Mouse (Mus musculus): ENCODE measurements around the gene Gm49776.
"Not testable (repeated sequence)": the region's sequence is repeated elsewhere in the genome, so short reads cannot be mapped to it uniquely, and the experiment has no call there.

The Gm49776 gene

DNA sequence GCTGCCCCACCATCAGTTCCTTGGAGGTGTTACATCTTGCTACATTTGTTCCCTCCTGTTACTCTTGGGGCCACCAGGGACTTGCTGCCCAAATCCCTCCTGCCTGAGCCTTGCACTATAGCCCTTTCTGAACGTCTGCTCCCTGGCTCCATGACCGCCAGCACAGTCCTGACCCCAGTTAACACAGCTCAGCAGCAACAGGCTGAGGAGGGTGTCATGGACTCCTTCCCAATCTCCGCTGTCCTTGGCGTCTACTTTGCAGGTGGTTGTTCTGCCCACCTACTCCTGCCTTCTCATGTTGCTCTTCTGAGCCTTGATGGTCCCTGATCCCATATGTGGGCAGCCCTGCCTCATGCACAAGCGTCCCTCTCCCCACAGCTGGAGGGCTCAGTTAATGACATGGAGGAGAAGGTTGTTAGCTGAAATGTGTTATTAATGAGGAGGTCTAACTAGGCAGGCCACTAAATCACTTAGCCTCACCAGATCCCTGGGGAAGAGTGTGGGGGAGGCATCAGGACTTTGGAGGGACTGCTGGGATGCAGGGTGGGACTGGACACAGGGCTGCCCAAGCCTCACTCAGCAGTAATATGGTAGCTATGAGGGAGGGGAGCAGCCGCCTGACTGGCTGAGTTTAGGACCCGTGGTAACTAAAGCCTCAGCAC is 54.6 kb downstream of the Gm49776 start:
- DNase-seq (ENCODE audit: extremely low read depth, low read depth), result no peak

DNA sequence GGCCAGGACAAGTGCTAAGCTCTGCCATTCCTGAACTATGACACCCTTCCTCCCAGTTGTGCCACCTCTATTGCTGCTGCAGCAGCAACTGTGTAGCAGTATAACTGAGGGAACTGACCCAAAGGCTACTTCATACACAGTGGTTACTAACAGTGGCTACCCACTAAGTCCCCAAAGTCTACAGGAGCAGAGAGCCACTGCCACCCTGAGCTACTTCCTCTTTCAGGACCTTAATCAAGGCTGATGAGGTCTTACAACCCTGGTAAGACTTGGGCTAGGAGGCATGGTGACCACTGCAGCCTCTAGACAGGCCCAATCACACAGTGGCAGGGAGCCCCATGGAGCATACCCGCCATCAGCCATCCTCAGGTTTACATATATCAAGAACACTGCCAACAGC is 56.1 kb downstream of the Gm49776 start:
- DNase-seq (ENCODE audit: extremely low read depth, low read depth), result no peak

DNA sequence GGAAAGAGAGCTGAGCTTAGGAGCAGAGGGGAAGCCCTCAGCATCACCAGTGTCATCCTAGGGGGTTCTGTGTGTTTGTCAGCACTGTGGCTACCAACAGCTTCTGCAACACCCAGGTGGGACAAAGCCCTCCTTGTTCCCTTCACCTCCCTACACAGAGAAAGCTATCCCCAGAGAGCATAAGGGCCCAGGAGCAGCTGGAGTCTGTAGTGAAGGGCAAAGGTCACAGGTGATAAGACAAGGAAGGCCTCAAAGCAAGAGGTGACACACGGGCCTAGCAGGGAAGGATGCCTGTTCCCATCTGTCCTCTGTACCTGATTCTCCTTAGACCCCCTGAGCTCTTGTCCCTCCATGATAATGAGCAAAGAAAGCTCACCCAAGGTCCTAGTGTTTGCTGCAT is 56.5 kb downstream of the Gm49776 start:
- DNase-seq (ENCODE audit: extremely low read depth, low read depth), result no peak

DNA sequence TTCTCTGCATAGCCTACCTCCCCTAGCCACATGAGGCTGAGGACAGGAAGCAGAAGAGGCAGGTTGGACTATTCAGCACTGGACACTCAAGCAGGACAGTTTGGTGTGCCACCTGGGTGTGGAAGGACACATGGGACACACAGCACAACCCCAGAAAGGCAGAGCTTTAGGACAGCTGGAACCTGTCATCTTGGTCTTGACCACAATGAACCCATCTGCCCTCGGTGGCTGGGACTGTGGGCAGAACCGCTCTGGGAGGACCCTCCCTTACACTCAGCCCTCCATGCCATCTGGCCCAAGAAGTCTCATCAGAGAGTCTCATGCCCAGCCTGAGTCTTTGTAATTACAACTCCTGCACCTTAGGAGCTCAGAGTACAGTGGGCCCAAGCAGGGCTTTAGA is 58.1 kb downstream of the Gm49776 start:
- DNase-seq (ENCODE audit: extremely low read depth, low read depth), result no peak

DNA sequence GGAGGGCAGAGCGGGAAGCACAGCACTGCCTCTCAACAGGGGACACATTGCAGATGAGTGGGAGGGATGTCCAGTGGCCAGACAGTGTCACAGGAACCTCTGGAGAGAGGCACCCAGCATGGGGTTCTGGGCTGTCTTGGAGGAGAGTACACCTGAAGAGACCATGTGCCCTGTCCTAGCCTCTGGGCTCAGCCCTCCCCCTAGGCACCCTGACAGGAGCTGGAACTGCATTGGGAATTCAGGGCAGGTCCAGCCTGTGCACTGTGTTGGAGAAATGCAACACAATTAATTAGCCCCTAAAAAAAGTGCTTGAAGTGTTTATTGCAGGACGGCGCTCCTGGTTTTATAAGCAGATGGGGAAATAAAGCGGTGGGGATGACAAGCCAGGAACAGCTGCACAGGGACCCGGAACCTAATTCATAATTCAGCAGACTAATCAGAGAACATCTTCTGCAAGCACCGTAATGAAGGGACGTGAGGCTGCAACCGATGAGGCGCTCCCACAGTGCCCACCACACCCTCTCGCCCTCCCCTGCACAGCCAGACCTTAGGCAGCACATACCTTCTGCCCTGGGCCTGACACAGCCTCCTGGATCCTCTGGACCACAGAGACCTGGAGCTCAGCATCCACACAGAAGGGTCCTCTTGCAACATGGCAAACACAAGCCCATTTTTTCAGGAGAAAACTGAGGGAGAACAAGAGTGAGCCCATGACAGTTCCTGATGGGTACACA is 59.6 kb downstream of the Gm49776 start:
- no peak for DNase-seq (ENCODE audit: extremely low read depth, low read depth)

DNA sequence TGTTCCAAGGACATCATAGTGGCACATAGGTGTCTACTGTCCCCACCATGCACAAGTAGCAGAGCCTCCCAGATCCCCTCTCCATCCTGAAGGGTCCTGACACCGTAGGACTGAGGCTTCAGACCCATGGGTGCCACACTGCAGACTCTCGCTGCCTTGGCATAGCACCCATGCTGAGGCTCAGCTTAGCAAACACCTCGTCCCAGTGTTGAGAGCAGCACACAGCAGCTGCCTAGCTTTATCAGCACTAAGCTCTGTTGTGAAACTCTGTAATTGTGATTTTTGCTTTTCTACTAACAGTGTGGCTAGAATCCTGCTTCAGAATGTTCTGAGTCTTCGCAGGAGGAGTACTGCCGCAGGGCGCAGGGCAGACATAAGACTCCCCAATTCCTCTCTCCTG is 60.2 kb downstream of the Gm49776 start:
- DNase-seq (ENCODE audit: extremely low read depth, low read depth), result no peak

DNA sequence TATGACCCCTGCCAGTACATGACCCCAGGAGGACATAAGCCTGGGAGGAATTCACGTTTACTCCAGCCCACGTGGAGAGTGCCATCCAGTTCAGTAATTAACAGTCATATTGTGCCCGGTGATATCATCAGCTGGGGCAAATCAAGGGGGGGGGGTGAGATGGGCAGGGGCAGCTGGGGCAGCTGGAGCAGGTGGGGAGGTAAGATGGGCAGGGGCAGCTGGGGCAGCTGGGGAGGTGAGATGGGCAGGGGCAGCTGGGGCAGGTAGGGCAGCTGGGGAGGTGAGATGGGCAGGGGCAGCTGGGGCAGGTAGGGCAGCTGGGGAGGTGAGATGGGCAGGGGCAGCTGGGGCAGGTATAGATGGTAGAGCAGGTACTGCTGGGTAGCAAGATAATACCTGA is 62.6 kb downstream of the Gm49776 start:
- DNase-seq (ENCODE audit: extremely low read depth, low read depth), result not testable (repeated sequence)
